Comparison of ENCODE assay signal across 8 mouse cellular contexts in the genomic region with DNA sequence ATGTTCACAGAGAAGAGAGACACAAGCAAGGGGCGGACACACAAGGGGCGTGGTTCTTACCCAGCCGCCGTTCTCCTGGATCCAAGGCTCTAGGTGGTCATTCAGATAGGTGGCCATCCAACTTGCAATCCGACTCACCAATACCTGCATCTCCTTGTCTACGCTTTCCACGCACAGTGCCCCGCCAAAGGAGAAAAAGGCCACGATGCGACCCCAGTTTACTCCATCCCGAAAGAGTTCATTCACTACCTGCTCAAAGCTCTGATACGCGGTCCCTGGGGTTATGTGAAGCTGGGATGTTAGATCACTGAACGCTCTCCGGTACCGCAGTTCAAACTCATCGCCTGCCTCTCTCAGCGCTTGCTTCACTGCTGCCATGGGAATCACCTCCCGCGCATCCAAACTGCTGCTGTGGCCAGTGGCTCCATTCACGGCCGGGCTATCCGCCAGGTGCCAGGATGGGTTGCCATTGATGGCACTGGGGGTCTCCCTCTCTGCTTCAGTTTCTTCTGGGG. TPM values are rescaled to one million over a fixed set of nuclear protein-coding genes. Genes with fewer than 3 reads are reported as not detected.
DNase-seq lines count a peak whose midpoint lies in the region; ATAC-seq and TF ChIP-seq lines count a peak whose summit lies in the region.

No protein-coding gene starts in this region.

- peak; percentile 41 to 42 for DNase-seq in left cerebral cortex, postnatal 36 days (ENCODE audit: low spot score in 2 of 2)
- DNase-seq in left cerebral cortex, adult 9 months (ENCODE audit: low spot score in 2 of 2), result no peak
- DNase-seq in brain, adult 2 months (ENCODE audit: low read depth, low spot score), result peak; percentile 54
- peak; percentile 42 for DNase-seq in lung, postnatal 0 days (ENCODE audit: low spot score)
- DNase-seq in T-cell, adult 2 months (ENCODE audit: low spot score), result no peak

- H3K4me1 ChIP-seq in heart, embryonic 12.5 days (replicated peaks), result peaks cover 51% of the 10 kb centered on the region
- H3K4me1 ChIP-seq in kidney, embryonic 16.5 days (ENCODE audit: insufficient read depth, low read length), result peaks cover 54% of the 10 kb centered on the region
- H3K4me1 ChIP-seq in lung, postnatal 0 days (ENCODE audit: insufficient read depth, low read depth, low read length), result peaks cover 37% of the 10 kb centered on the region

- 0 out of 2 replicates have a peak, but pooled peaks have one; percentile 16 for TF ChIP-seq EP300 in lung, postnatal 0 days (IDR thresholded peaks at IDR 0.05)

- no peaks in the 10 kb centered on the region for H3K27me3 ChIP-seq in heart, embryonic 12.5 days (replicated peaks)
- H3K27me3 ChIP-seq in kidney, embryonic 16.5 days (ENCODE audit: insufficient read depth, low read length), result no peaks in the 10 kb centered on the region
- H3K27me3 ChIP-seq in lung, postnatal 0 days (replicated peaks; ENCODE audit: insufficient read depth, low read length), result no peaks in the 10 kb centered on the region

- intact Hi-C loops in left cerebral cortex, postnatal 36 days (cut with DNase I), result no loop called here

- peaks cover 11% of the 10 kb centered on the region; the same call in 1 of the 2 replicates for H3K36me3 ChIP-seq in heart, embryonic 12.5 days
- H3K36me3 ChIP-seq in kidney, embryonic 16.5 days (ENCODE audit: insufficient read depth, low read length), result no peaks in the 10 kb centered on the region
- H3K36me3 ChIP-seq in lung, postnatal 0 days (ENCODE audit: insufficient read depth, low read length), result no peaks in the 10 kb centered on the region; the same call in 1 of the 2 replicates

- H3K9ac ChIP-seq in heart, embryonic 12.5 days, result peak overlapping the region; percentile 91
- peak overlapping the region; percentile 87 for H3K9ac ChIP-seq in kidney, embryonic 16.5 days (replicated peaks; ENCODE audit: low read length)
- peak overlapping the region; percentile 87 for H3K9ac ChIP-seq in lung, postnatal 0 days (replicated peaks; ENCODE audit: low read depth)

- WGBS in heart, embryonic 12.5 days, result 65% methylated on average over 23 of the region's 23 CpGs
- WGBS in kidney, embryonic 16.5 days, result 54% methylated on average over 23 of the region's 23 CpGs
- 46% methylated on average over 23 of the region's 23 CpGs for WGBS in lung, postnatal 0 days

- peak overlapping the region; percentile 98 for H3K27ac ChIP-seq in heart, embryonic 12.5 days (ENCODE audit: poor library complexity, severe bottlenecking)
- H3K27ac ChIP-seq in kidney, embryonic 16.5 days (ENCODE audit: low read length), result peak overlapping the region; percentile 98
- peak overlapping the region; percentile 99 for H3K27ac ChIP-seq in lung, postnatal 0 days (ENCODE audit: low read length)

- peak overlapping the region; percentile 62 for H3K4me3 ChIP-seq in heart, embryonic 12.5 days
- H3K4me3 ChIP-seq in kidney, embryonic 16.5 days (ENCODE audit: low read length), result peak overlapping the region; percentile 74
- H3K4me3 ChIP-seq in lung, postnatal 0 days (ENCODE audit: low read depth, low read length), result peak overlapping the region; percentile 70

- no peak for ATAC-seq in heart, embryonic 12.5 days (ENCODE audit: insufficient number of reproducible peaks, low FRiP score)
- no peak for ATAC-seq in kidney, embryonic 16.5 days (ENCODE audit: low FRiP score, low TSS enrichment)
- ATAC-seq in lung, postnatal 0 days, result no peak
- ATAC-seq in granulocyte monocyte progenitor cell, adult 5-6 weeks (replicated peaks; ENCODE audit: poor library complexity, severe bottlenecking), result no peak

- H3K4me2 ChIP-seq in heart, embryonic 12.5 days, result peak overlapping the region; percentile 75
- H3K4me2 ChIP-seq in kidney, embryonic 16.5 days (replicated peaks; ENCODE audit: low read depth, low read length), result peak overlapping the region; percentile 86
- peak overlapping the region; percentile 78 for H3K4me2 ChIP-seq in lung, postnatal 0 days (replicated peaks; ENCODE audit: low read depth, low read length)

- no peak for TF ChIP-seq CTCF in lung, postnatal 0 days (IDR thresholded peaks at IDR 0.05)

- H3K9me3 ChIP-seq in heart, embryonic 12.5 days (replicated peaks), result no peaks in the 10 kb centered on the region
- H3K9me3 ChIP-seq in kidney, embryonic 16.5 days (ENCODE audit: low read length), result no peaks in the 10 kb centered on the region
- no peaks in the 10 kb centered on the region for H3K9me3 ChIP-seq in lung, postnatal 0 days (ENCODE audit: low read length)

RNA-seq across cellular contexts. Expression of a gene that starts 2.1 kb away (rescaled TPM):
- total RNA-seq in left cerebral cortex, postnatal 36 days (2021), result 100 to 1,000 TPM; 128 to 133 TPM
- 83.0 and 85.9 TPM in 2 replicates for polyA plus RNA-seq in heart, embryonic 12.5 days (2016; fragmentation: Nextera tagmentation; extraction: Ambion mirVana)
- polyA plus RNA-seq in kidney, embryonic 16.5 days (2015; fragmentation: Nextera tagmentation; extraction: Ambion mirVana), result 113 and 116 TPM in 2 replicates
- polyA plus RNA-seq in lung, postnatal 0 days (2015; fragmentation: Nextera tagmentation; extraction: Ambion mirVana), result 100 and 103 TPM in 2 replicates
- total RNA-seq in granulocyte monocyte progenitor cell, adult 5-6 weeks (2014; fragmentation: Nextera tagmentation), result 13.2 and 27.8 TPM in 2 replicates
- total RNA-seq in granulocyte monocyte progenitor cell, adult 5-6 weeks (2017), result 10.3 and 25.2 TPM in 2 replicates

RNA-seq across cellular contexts. Expression of a gene that starts 18.3 kb away (rescaled TPM):
- 1 to 10 TPM; 3.2 to 3.6 TPM for total RNA-seq in left cerebral cortex, postnatal 36 days (2021)
- polyA plus RNA-seq in heart, embryonic 12.5 days (2016; fragmentation: Nextera tagmentation; extraction: Ambion mirVana), result 65.6 and 74.1 TPM in 2 replicates
- 83.9 and 97.6 TPM in 2 replicates for polyA plus RNA-seq in kidney, embryonic 16.5 days (2015; fragmentation: Nextera tagmentation; extraction: Ambion mirVana)
- polyA plus RNA-seq in lung, postnatal 0 days (2015; fragmentation: Nextera tagmentation; extraction: Ambion mirVana), result 3.1 and 5.7 TPM in 2 replicates
- total RNA-seq in granulocyte monocyte progenitor cell, adult 5-6 weeks (2014; fragmentation: Nextera tagmentation), result 51.4 and 56.0 TPM in 2 replicates
- total RNA-seq in granulocyte monocyte progenitor cell, adult 5-6 weeks (2017), result 96.9 and 105 TPM in 2 replicates

Comparison
In these comparisons a context has a peak if more than half of its experiments do, and no peak if none do; other contexts are left out.
1. DNase-seq: peak in left cerebral cortex, postnatal 36 days (2 of 2), brain, adult 2 months (single experiment) and lung, postnatal 0 days (single experiment); none in left cerebral cortex, adult 9 months (0 of 2) and T-cell, adult 2 months (single experiment).
2. Peak in every context shown above with its lines, with median percentiles within 50 percentile points of each other: H3K27ac ChIP-seq, H3K4me2 ChIP-seq, H3K4me3 ChIP-seq and H3K9ac ChIP-seq.